Mouse (Mus musculus) heart, adult 2 months (tissue): Measurements from ENCODE around the gene Snd1.

Experiments used
- CTCF ChIP-seq: fragments of 200-600 bp; IDR thresholded peaks from 2 replicates; pipeline ENCODE4 v1.8.1; 2022; ENCODE audit warnings: antibody characterized with exemption, mild to moderate bottlenecking, moderate library complexity
- POLR2A ChIP-seq: fragments of 200-500 bp; IDR thresholded peaks from 2 replicates; pipeline ENCODE4 v1.6.1; 2011; ENCODE audit warnings: mild to moderate bottlenecking, low read depth, low read length, control low read depth; ENCODE audit not compliant: insufficient read depth

GRCm38 (mm10) chr6:28542298-28542701 lies 67.4 kb downstream of the Snd1 start:
- TF ChIP-seq CTCF (no peak), POLR2A (no peak)
